Mouse (Mus musculus): ENCODE data around the gene Tpgs1. TPM values are rescaled to one million over a fixed set of nuclear protein-coding genes. Genes with fewer than 3 reads are reported as not detected.
"Not testable (repeated sequence)": the region's sequence is repeated elsewhere in the genome, so short reads cannot be mapped to it uniquely, and the experiment has no call there.

The Tpgs1 gene
- total RNA-seq, 2 experiments from 2014 or later = 68.5 to 80.9 TPM

- DNase-seq (ENCODE audit: low spot score in 2 of 2) = no peak
Measured at GRCm38 (mm10) chr10:79689178-79689577, 20.0 kb downstream of the Tpgs1 start.

- no peak for DNase-seq (ENCODE audit: low spot score in 2 of 2)
Measured at GRCm38 (mm10) chr10:79691986-79692548, 22.9 kb downstream of the Tpgs1 start.

- no peak for DNase-seq (ENCODE audit: low spot score in 2 of 2)
Measured at GRCm38 (mm10) chr10:79693580-79694378, 24.6 kb downstream of the Tpgs1 start.

- no peak for DNase-seq (ENCODE audit: low spot score in 2 of 2)
Measured at GRCm38 (mm10) chr10:79694379-79694655, 25.1 kb downstream of the Tpgs1 start.

- DNase-seq (ENCODE audit: low spot score in 2 of 2) = peak; percentile 80 to 85
Measured at GRCm38 (mm10) chr10:79695231-79696128, 26.3 kb downstream of the Tpgs1 start.

GRCm38 (mm10) chr10:79696129-79696651, 27.0 kb downstream of the Tpgs1 start:
- DNase-seq (ENCODE audit: low spot score in 2 of 2) = no peak

- no peak for DNase-seq (ENCODE audit: low spot score in 2 of 2)
Measured at GRCm38 (mm10) chr10:79697916-79698315, 28.7 kb downstream of the Tpgs1 start.

GRCm38 (mm10) chr10:79698459-79698858, 29.3 kb downstream of the Tpgs1 start:
- no peak for DNase-seq (ENCODE audit: low spot score in 2 of 2)

GRCm38 (mm10) chr10:79700676-79701075, 31.5 kb downstream of the Tpgs1 start:
- DNase-seq (ENCODE audit: low spot score in 2 of 2) = no peak

- DNase-seq (ENCODE audit: low spot score in 2 of 2) = no peak
Measured at GRCm38 (mm10) chr10:79701443-79702129, 32.4 kb downstream of the Tpgs1 start.

- not testable (repeated sequence) for DNase-seq (ENCODE audit: low spot score in 2 of 2)
Measured at GRCm38 (mm10) chr10:79702970-79703369, 33.8 kb downstream of the Tpgs1 start.

- DNase-seq (ENCODE audit: low spot score in 2 of 2) = no peak
Measured at GRCm38 (mm10) chr10:79703541-79703940, 34.4 kb downstream of the Tpgs1 start.

- peak; percentile 98 to 99 for DNase-seq (ENCODE audit: low spot score in 2 of 2)
Measured at GRCm38 (mm10) chr10:79704065-79704969, 35.1 kb downstream of the Tpgs1 start, which contains the start of gene Bsg. Gene Bsg (plus strand): TSS chr10:79704491.

GRCm38 (mm10) chr10:79704970-79705360, 35.8 kb downstream of the Tpgs1 start:
- DNase-seq (ENCODE audit: low spot score in 2 of 2) = no peak

- no peak for DNase-seq (ENCODE audit: low spot score in 2 of 2)
Measured at GRCm38 (mm10) chr10:79705951-79706350, 36.8 kb downstream of the Tpgs1 start.

GRCm38 (mm10) chr10:79706406-79707094, 37.4 kb downstream of the Tpgs1 start:
- DNase-seq (ENCODE audit: low spot score in 2 of 2) = no peak

GRCm38 (mm10) chr10:79707162-79707561, 38.0 kb downstream of the Tpgs1 start:
- no peak for DNase-seq (ENCODE audit: low spot score in 2 of 2)

- DNase-seq (ENCODE audit: low spot score in 2 of 2) = no peak
Measured at GRCm38 (mm10) chr10:79707759-79708158, 38.6 kb downstream of the Tpgs1 start.

- DNase-seq (ENCODE audit: low spot score in 2 of 2) = no peak
Measured at GRCm38 (mm10) chr10:79708668-79709067, 39.5 kb downstream of the Tpgs1 start.
